ENCODE assay signal across 19 mouse cellular contexts in the genomic region with DNA sequence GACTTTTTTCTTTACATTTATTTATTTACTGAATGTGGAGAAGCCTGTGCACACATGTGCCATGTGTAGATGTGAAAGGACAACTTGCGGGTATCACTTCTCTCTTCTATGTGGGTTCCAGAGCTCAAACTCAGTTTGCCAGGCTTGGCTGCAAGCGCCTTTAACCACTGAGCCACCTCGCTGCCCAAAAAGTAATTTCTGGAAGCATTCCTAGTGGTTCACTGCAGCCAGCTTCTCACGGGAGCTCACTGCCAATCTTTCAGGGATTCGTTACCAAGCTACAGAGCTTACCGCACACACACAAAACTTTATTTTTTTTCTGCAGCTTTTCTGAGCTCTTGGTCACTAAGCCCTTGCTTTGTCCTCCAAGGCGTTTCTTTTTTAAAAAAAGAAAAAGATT. TPM values are rescaled to one million over a fixed set of nuclear protein-coding genes. Genes with fewer than 3 reads are reported as not detected.
A peak's percentile ranks its signal among the peaks of the same experiment; 100 is the strongest.
DNase-seq lines count a peak whose midpoint lies in the region.
"Had no signal": no experiment of that assay in that cellular context is flagged by ENCODE, and none has a peak within 500 bp of the region (broad histone marks: within the 10 kb centered on the region; RNA-seq: fewer than 3 reads in every experiment).

No protein-coding gene starts in this region.

- DNase-seq in cerebellum, postnatal 10 days: peak; percentile 46 to 59
- DNase-seq in cerebellum, adult 8-10 months: no peak
- peak; percentile 20 for DNase-seq in heart, postnatal 4 days
- DNase-seq in heart, adult 11 months: no peak
- peak; percentile 54 to 65 for DNase-seq in layer of hippocampus, postnatal 10 days (ENCODE audit: low spot score in 2 of 2)
- DNase-seq in layer of hippocampus, adult 9-11 months: no peak
- peak; percentile 35 for DNase-seq in adipocyte (ENCODE audit: low spot score)
- no peak for DNase-seq in spleen, adult 18-20 months
- DNase-seq: cerebellum, adult 9-10 months; gastrocnemius, postnatal 25 days; kidney, adult 18-20 months; kidney, postnatal 14 days; liver, embryonic 13.5 days; lung, adult 2 months; lung, postnatal 14 days; thymus, adult 2 months had no signal

RNA-seq across cellular contexts. Expression of gene Cat, which starts 27.3 kb away (rescaled TPM):
- total RNA-seq in heart, postnatal 4 days (2021): 100 to 1,000 TPM; 121 to 134 TPM
- 10 to 100 TPM; 81.2 to 89.8 TPM for total RNA-seq in layer of hippocampus, postnatal 10 days (2021)

RNA-seq across cellular contexts. Expression of gene Elf5, which starts 46.1 kb away (rescaled TPM):
- total RNA-seq in heart, postnatal 4 days (2021): not detected
- total RNA-seq in layer of hippocampus, postnatal 10 days (2021): 1 to 10 TPM; 2.3 TPM
- total RNA-seq: adrenal gland, adult 18-20 months; common myeloid progenitor, adult 5-6 weeks; gastrocnemius, postnatal 25 days; megakaryocyte progenitor cell, adult 5-6 weeks had no signal

Comparison
In these comparisons a context has a peak if more than half of its experiments do, and no peak if none do; other contexts are left out.
1. DNase-seq: peak in cerebellum, postnatal 10 days (2 of 2), heart, postnatal 4 days (single experiment), layer of hippocampus, postnatal 10 days (2 of 2) and adipocyte (single experiment); none in cerebellum, adult 8-10 months (single experiment), heart, adult 11 months (single experiment), layer of hippocampus, adult 9-11 months (single experiment) and spleen, adult 18-20 months (0 of 2).